Mouse (Mus musculus) liver, embryonic 12.5 days (tissue): ENCODE measurements around the gene Parp14. TPM values are rescaled to one million over a fixed set of nuclear protein-coding genes. Genes with fewer than 3 reads are reported as not detected.

ENCODE experiments used
- ATAC-seq: fragments of 200-750 bp; cut with Nextera tagmentation; 2 replicates; pipeline ENCODE4 v1.8.0; 2017; ENCODE audit warnings: moderate number of reproducible peaks, mild to moderate bottlenecking, moderate library complexity
- H3K27ac ChIP-seq: fragments of 300-500 bp; sonication (generic); 2 replicates; pipeline ENCODE4 v1.5.1; 2016; ENCODE audit warnings: mild to moderate bottlenecking
- H3K27me3 ChIP-seq: fragments of 300-500 bp; sonication (generic); replicated peaks from 2 replicates; pipeline ENCODE4 v1.6.1; 2016; ENCODE audit warnings: mild to moderate bottlenecking, moderate library complexity
- H3K36me3 ChIP-seq: fragments of 300-500 bp; sonication (generic); 2 replicates; pipeline ENCODE4 v1.6.1; 2016; ENCODE audit warnings: mild to moderate bottlenecking, moderate library complexity
- H3K4me1 ChIP-seq: fragments of 300-500 bp; sonication (generic); 2 replicates; pipeline ENCODE4 v1.6.1; 2016
- H3K4me2 ChIP-seq: fragments of 300-500 bp; sonication (generic); 2 replicates; pipeline ENCODE4 v1.6.1; 2016; ENCODE audit warnings: mild to moderate bottlenecking, moderate library complexity
- H3K4me3 ChIP-seq: fragments of 300-500 bp; sonication (generic); 2 replicates; pipeline ENCODE4 v1.5.1; 2016; ENCODE audit warnings: mild to moderate bottlenecking, moderate library complexity
- H3K9ac ChIP-seq: fragments of 300-500 bp; sonication (generic); 2 replicates; pipeline ENCODE4 v1.6.1; 2016; ENCODE audit warnings: mild to moderate bottlenecking, moderate library complexity
- H3K9me3 ChIP-seq: fragments of 300-500 bp; sonication (generic); replicated peaks from 2 replicates; pipeline ENCODE4 v1.6.1; 2016; ENCODE audit warnings: mild to moderate bottlenecking, moderate library complexity
- WGBS: fragments of 180-500 bp; shearing (Covaris S2); methylation state at CpG from one replicate; pipeline ENCODE4 v1.1.7; 2016; ENCODE audit not compliant: insufficient replicate concordance; 5-methylcytosine and 5-hydroxymethylcytosine counted together
- polyA plus RNA-seq: library from polyadenylated mRNA; unstranded; fragments of >200 nt; fragmentation: Nextera tagmentation; extraction: Ambion mirVana; gene quantifications from 2 replicates; pipeline ENCODE4 v1.2.1, GENCODE M21; 2016

Parp14 gene
- 0.81 and 1.2 TPM in 2 replicates for polyA plus RNA-seq

DNA sequence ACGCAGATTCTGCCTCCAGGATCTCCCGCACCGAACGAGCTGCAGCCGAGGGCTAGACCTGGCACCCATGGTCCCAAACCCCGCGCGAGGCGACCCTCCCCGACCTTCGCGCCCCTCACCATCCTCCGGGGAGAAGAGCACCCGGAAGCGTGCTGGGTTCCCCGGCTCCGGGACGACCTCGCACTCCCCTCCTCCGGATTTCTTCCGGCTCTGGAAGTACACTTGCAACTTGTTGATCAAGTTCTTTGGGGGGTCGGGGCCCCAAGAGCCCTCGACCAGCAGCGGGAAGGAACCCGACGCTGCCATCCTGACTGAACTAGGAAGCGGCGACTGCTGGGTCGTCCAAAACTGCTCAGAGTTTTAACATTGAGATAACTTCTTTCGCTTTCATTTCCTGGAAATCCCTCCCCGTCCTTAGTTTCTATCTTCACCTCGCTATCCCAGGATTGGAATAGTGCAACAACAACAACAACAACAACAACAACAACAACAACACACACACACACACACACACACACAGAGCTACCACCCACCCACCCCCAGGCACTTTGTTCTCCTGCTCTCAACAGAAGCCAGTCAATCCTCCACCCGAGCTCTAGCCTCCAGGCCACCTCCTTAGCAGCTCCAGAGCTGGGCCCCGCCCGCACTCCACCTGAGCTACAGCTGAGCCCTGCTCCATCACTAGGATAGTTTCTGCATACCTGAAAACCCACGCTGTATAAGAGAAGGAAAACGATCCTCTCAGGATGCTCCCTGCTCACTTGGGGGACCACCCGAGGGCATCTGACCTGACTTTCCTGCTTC, at the start of gene Parp14:
TSS of gene Parp14 (minus strand) at position 497 of the 804 bp plus-strand sequence.
- ATAC-seq, result peak; percentile 75
- under 1% methylated on average over 38 of the region's 38 CpGs for WGBS
- H3K4me3 ChIP-seq, result peak within 1 kb of the TSS; percentile 71
- H3K9ac ChIP-seq, result peak within 1 kb of the TSS; percentile 74
- peak within 1 kb of the TSS; percentile 79 for H3K4me2 ChIP-seq
- H3K27me3 ChIP-seq, result peaks cover 51% of the 10 kb centered on the region
- no peak within 1 kb of the TSS for H3K27ac ChIP-seq
- peaks cover 30% of the 10 kb centered on the region for H3K4me1 ChIP-seq
- no peaks in the 10 kb centered on the region for H3K36me3 ChIP-seq
- no peaks in the 10 kb centered on the region for H3K9me3 ChIP-seq

GRCm38 (mm10) chr16:35918721-35919543, 47.6 kb upstream of the Parp14 start:
- Histone ChIP-seq H3K4me3 (no peak overlapping the region), H3K9me3 (no peaks in the 10 kb centered on the region), H3K4me2 (no peak overlapping the region), H3K9ac (no peak overlapping the region), H3K27me3 (no peaks in the 10 kb centered on the region), H3K36me3 (no peaks in the 10 kb centered on the region), H3K4me1 (no peaks in the 10 kb centered on the region), H3K27ac (no peak overlapping the region)
- WGBS, result 60% methylated on average over 6 of the region's 6 CpGs
- ATAC-seq, result no peak

- no peak overlapping the region for H3K9ac ChIP-seq
- H3K27ac ChIP-seq, result no peak overlapping the region
- no peak overlapping the region for H3K4me2 ChIP-seq
- H3K27me3 ChIP-seq, result no peaks in the 10 kb centered on the region
- H3K4me3 ChIP-seq, result no peak overlapping the region
- no peaks in the 10 kb centered on the region for H3K4me1 ChIP-seq
- no peaks in the 10 kb centered on the region for H3K9me3 ChIP-seq
- H3K36me3 ChIP-seq, result no peaks in the 10 kb centered on the region
- 54% methylated on average over 5 of the region's 5 CpGs for WGBS
- ATAC-seq, result no peak
Observed at GRCm38 (mm10) chr16:35914301-35914700, 43.0 kb upstream of the Parp14 start.

DNA sequence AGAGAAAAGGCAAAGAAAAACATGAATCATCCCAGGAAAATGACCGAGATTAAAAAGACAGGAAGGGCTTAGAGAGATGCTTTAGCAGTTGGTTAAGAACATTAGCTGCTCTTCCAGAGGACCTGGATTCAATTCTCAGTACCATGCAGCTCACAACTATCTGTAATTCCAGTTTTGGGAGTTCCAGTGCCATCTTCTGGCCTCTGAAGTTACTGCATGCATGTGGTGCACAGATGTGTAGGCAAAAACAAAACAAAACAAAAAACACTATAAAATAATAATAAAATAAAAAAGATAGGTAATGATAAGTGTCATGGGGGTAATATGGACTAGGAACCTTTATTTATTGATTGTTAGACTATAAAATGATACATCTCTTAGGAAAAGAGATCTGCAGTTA, 42.2 kb upstream of the Parp14 start:
- WGBS, result 44% methylated on average over 1 of the region's 1 CpGs
- Histone ChIP-seq H3K4me2 (no peak overlapping the region), H3K27me3 (no peaks in the 10 kb centered on the region), H3K4me1 (no peaks in the 10 kb centered on the region), H3K9me3 (no peaks in the 10 kb centered on the region), H3K36me3 (no peaks in the 10 kb centered on the region), H3K27ac (no peak overlapping the region), H3K4me3 (no peak overlapping the region), H3K9ac (no peak overlapping the region)
- no peak for ATAC-seq

GRCm38 (mm10) chr16:35911449-35911848, 40.1 kb upstream of the Parp14 start:
- 56% methylated on average over 3 of the region's 3 CpGs for WGBS
- no peak overlapping the region for H3K9ac ChIP-seq
- H3K27me3 ChIP-seq, result no peaks in the 10 kb centered on the region
- H3K4me2 ChIP-seq, result no peak overlapping the region
- no peak overlapping the region for H3K27ac ChIP-seq
- no peaks in the 10 kb centered on the region for H3K4me1 ChIP-seq
- H3K36me3 ChIP-seq, result no peaks in the 10 kb centered on the region
- H3K9me3 ChIP-seq, result no peaks in the 10 kb centered on the region
- no peak for ATAC-seq
- H3K4me3 ChIP-seq, result no peak overlapping the region

DNA sequence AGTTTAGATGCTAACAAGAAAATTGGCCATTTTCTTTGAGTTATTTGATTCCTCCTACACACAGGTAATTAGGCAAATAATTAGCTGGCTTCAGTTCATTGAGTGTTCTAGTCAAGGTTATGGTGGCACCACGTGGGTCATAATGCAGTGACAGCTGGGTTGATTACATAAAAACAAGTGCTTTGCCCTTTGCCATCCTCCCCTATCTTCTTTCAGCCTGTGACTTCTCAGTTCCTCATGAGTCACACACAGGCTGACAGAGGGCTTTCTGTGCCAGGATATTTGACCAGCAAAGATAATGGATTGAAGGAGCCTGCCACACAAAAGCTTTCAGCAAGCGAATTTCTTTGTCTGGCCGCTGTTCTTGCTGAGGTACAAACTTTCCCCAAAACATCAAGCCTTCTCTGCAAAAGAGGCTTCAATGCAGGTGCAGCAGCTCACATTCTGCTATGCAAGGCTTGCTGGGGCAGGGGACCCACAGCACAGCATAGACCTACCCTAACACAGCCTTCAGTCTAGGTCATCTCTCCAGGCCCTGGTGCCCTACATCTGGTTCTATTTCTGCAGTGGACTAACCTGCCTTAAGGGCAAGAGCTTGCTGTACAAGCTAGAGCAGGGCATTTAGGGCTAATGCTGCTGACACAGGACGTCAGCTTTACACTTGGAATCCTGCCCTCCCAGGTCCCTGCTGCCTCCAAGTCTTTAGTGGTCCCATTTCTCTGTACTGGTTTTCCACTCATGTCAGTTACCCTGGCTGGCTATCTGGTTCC, 36.3 kb upstream of the Parp14 start:
- Histone ChIP-seq H3K27me3 (no peaks in the 10 kb centered on the region), H3K4me2 (no peak overlapping the region), H3K4me3 (no peak overlapping the region), H3K9me3 (no peaks in the 10 kb centered on the region; the same call in 1 of the 2 replicates), H3K9ac (no peak overlapping the region), H3K36me3 (no peaks in the 10 kb centered on the region), H3K4me1 (peaks cover 19% of the 10 kb centered on the region), H3K27ac (no peak overlapping the region)
- 54% methylated on average over 4 of the region's 4 CpGs for WGBS
- no peak for ATAC-seq

- ATAC-seq, result no peak
- H3K36me3 ChIP-seq, result no peaks in the 10 kb centered on the region
- no peaks in the 10 kb centered on the region for H3K27me3 ChIP-seq
- H3K9ac ChIP-seq, result no peak overlapping the region
- WGBS, result 74% methylated on average over 7 of the region's 7 CpGs
- H3K27ac ChIP-seq, result no peak overlapping the region
- no peak overlapping the region for H3K4me2 ChIP-seq
- H3K9me3 ChIP-seq, result no peaks in the 10 kb centered on the region; the same call in 1 of the 2 replicates
- H3K4me3 ChIP-seq, result no peak overlapping the region
- H3K4me1 ChIP-seq, result peaks cover 19% of the 10 kb centered on the region
Observed at GRCm38 (mm10) chr16:35906887-35907286, 35.5 kb upstream of the Parp14 start.

GRCm38 (mm10) chr16:35905819-35906485, 34.6 kb upstream of the Parp14 start:
- no peak overlapping the region for H3K9ac ChIP-seq
- peaks cover 19% of the 10 kb centered on the region for H3K4me1 ChIP-seq
- peak overlapping the region; percentile 31 for H3K4me3 ChIP-seq
- no peaks in the 10 kb centered on the region for H3K27me3 ChIP-seq
- H3K27ac ChIP-seq, result peak overlapping the region; percentile 79
- WGBS, result 49% methylated on average over 6 of the region's 6 CpGs
- peak; percentile 87 for ATAC-seq
- H3K9me3 ChIP-seq, result no peaks in the 10 kb centered on the region; the same call in 1 of the 2 replicates
- peak overlapping the region; percentile 52 for H3K4me2 ChIP-seq
- H3K36me3 ChIP-seq, result no peaks in the 10 kb centered on the region

DNA sequence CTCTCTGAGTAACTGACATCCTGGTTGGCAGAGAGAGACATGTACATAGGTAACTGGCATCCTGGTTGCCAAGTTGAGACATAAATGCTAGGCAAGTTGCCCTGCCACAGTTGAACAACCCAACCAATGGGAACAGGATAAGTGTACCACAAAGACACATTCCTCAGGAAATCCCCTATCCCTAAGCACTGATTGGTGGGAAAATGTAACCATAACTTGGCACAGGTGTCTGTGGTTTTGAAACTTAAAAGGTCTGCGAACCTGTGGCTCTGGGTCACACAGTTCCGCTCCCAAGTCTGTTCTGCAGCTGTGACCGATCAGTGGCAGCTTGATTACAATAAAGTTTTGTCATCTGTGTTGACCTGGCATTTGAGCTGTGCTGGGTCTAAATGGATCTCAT, 34.0 kb upstream of the Parp14 start:
- H3K4me1 ChIP-seq, result peaks cover 19% of the 10 kb centered on the region
- no peak overlapping the region for H3K4me2 ChIP-seq
- no peak overlapping the region for H3K9ac ChIP-seq
- H3K36me3 ChIP-seq, result no peaks in the 10 kb centered on the region
- no peaks in the 10 kb centered on the region; the same call in 1 of the 2 replicates for H3K9me3 ChIP-seq
- ATAC-seq, result no peak
- 71% methylated on average over 3 of the region's 3 CpGs for whole genome bisulfite sequencing
- no peaks in the 10 kb centered on the region for H3K27me3 ChIP-seq
- no peak overlapping the region for H3K4me3 ChIP-seq
- peak overlapping the region; percentile 69; the same call in 1 of the 2 replicates for H3K27ac ChIP-seq

GRCm38 (mm10) chr16:35904121-35904736, 32.9 kb upstream of the Parp14 start:
- no peak overlapping the region for H3K4me2 ChIP-seq
- H3K36me3 ChIP-seq, result no peaks in the 10 kb centered on the region
- no peaks in the 10 kb centered on the region for H3K27me3 ChIP-seq
- WGBS, result 40% methylated on average over 4 of the region's 4 CpGs
- H3K4me3 ChIP-seq, result no peak overlapping the region
- H3K9ac ChIP-seq, result no peak overlapping the region
- peaks cover 19% of the 10 kb centered on the region for H3K4me1 ChIP-seq
- H3K9me3 ChIP-seq, result no peaks in the 10 kb centered on the region; the same call in 1 of the 2 replicates
- ATAC-seq, result no peak
- H3K27ac ChIP-seq, result no peak overlapping the region
